Mouse (Mus musculus): Measurements from ENCODE around the gene Igf1.

GRCm38 (mm10) chr10:87851492-87851891 lies 6.6 kb upstream of the Igf1 start:
- TF ChIP-seq CTCF (IDR thresholded peaks at IDR 0.05) (no peak), EP300 (IDR thresholded peaks at IDR 0.05) (no peak)
